Mouse (Mus musculus) bone marrow, adult 2 months (tissue): ENCODE measurements at regions not wholly inside any gene's neighbourhood (a gene's known extent, or its start where the extent isn't known, plus 50 kb on each side); places are given as distances from the start of the nearest gene placed in this dataset.

Experiments used
- CTCF ChIP-seq: fragments of 200-500 bp; IDR thresholded peaks from 2 replicates; pipeline ENCODE4 v1.5.1; 2011; ENCODE audit warnings: low read length, control low read depth; ENCODE audit not compliant: control insufficient read depth, insufficient read depth
- POLR2A ChIP-seq: fragments of 200-500 bp; IDR thresholded peaks from 2 replicates; pipeline ENCODE4 v1.6.1; 2011; ENCODE audit warnings: low read depth, mild to moderate bottlenecking, control low read depth, low read length, borderline replicate concordance; ENCODE audit not compliant: control insufficient read depth

DNA sequence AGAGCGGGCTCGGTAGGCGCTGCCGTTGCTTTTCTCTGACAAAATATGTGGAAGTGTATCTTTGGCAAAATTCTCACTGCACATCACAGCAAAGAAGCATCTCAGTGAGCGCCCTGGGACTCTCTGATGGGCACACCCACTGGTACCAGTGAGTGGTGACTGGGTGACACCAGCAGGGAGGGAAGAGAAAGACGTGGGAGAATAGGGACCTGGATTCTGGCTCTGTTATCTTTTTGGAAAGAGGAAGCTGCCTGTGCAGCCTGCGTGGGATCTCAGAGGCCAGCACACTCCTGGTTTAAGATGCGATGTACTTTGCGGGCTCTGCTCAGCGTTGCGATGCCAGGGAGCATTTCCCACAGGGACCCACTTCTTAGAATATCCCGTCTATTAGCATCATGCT lies 183.4 kb upstream of the Cnr1 start:
- no peak for TF ChIP-seq CTCF
- no peak for TF ChIP-seq POLR2A
